Mouse (Mus musculus) forebrain, postnatal 0 days (tissue): ENCODE measurements around the gene Gng4. TPM values are rescaled to one million over a fixed set of nuclear protein-coding genes. Genes with fewer than 3 reads are reported as not detected.
A peak's percentile ranks its signal among the peaks of the same experiment; 100 is the strongest.
"Not testable (repeated sequence)": the region's sequence is repeated elsewhere in the genome, so short reads cannot be mapped to it uniquely, and the experiment has no call there.

Experiments used
- ATAC-seq: fragments of 200-750 bp; cut with Nextera tagmentation; 2 replicates; pipeline ENCODE4 v1.8.0; 2017; ENCODE audit warnings: mild to moderate bottlenecking, moderate library complexity
- DNase-seq: peaks from one replicate; pipeline ENCODE4 v3.0.0-alpha.2; 2015
- H3K27ac ChIP-seq: fragments of 300-500 bp; sonication (generic); 2 replicates; pipeline ENCODE4 v1.5.1; 2014; ENCODE audit warnings: low read depth, mild to moderate bottlenecking, antibody characterized with exemption, low read length, moderate library complexity, mixed read lengths
- H3K27me3 ChIP-seq: fragments of 300-500 bp; sonication (generic); 2 replicates; pipeline ENCODE4 v1.6.1; 2014; ENCODE audit warnings: mild to moderate bottlenecking, low read length, mixed read lengths; ENCODE audit not compliant: insufficient read depth
- H3K36me3 ChIP-seq: fragments of 300-500 bp; sonication (generic); 2 replicates; pipeline ENCODE4 v1.6.1; 2014; ENCODE audit warnings: mild to moderate bottlenecking, moderate library complexity; ENCODE audit not compliant: insufficient read depth
- H3K4me1 ChIP-seq: fragments of 300-500 bp; sonication (generic); 2 replicates; pipeline ENCODE4 v1.6.1; 2014; ENCODE audit warnings: antibody characterized with exemption; ENCODE audit not compliant: insufficient read depth
- H3K4me2 ChIP-seq: fragments of 300-500 bp; sonication (generic); 2 replicates; pipeline ENCODE4 v1.6.1; 2014; ENCODE audit warnings: low read depth, mild to moderate bottlenecking, moderate library complexity
- H3K4me3 ChIP-seq: fragments of 300-500 bp; sonication (generic); 2 replicates; pipeline ENCODE4 v1.5.1; 2014; ENCODE audit warnings: low read depth, low read length, mixed read lengths
- H3K9ac ChIP-seq: fragments of 300-500 bp; sonication (generic); 2 replicates; pipeline ENCODE4 v1.6.1; 2014; ENCODE audit warnings: mild to moderate bottlenecking
- H3K9me3 ChIP-seq: fragments of 300-500 bp; sonication (generic); 2 replicates; pipeline ENCODE4 v1.6.1; 2016; ENCODE audit warnings: low read length
- CTCF ChIP-seq: sonication (generic); IDR thresholded peaks from 2 replicates; pipeline ENCODE4 v1.5.1; 2016; ENCODE audit warnings: antibody characterized with exemption, control low read depth, low read depth
- WGBS: fragments of 180-500 bp; shearing (Covaris S2); extraction: QIAGEN DNeasy Blood & Tissue Kit; methylation state at CpG from one replicate; pipeline ENCODE4 v1.1.7; 2014; 5-methylcytosine and 5-hydroxymethylcytosine counted together
- polyA plus RNA-seq: library from polyadenylated mRNA; unstranded; fragments of >200 nt; fragmentation: Nextera tagmentation; extraction: Ambion mirVana; gene quantifications from 2 replicates; pipeline ENCODE4 v1.2.1, GENCODE M21; 2015
- total RNA-seq: library from RNA; depleted of rRNA; stranded (reverse); fragments of >200 nt; gene quantifications from 2 replicates; pipeline ENCODE4 v1.2.3, GENCODE M21; 2014

The Gng4 gene
- total and polyA plus RNA-seq, 2 experiments from 2014 or later, result 91.4 to 114 TPM

- ATAC-seq (no peak), DNase-seq (no peak)
- Histone ChIP-seq H3K4me1 (no peaks in the 10 kb centered on the region), H3K4me3 (no peak overlapping the region), H3K27ac (no peak overlapping the region), H3K4me2 (no peak overlapping the region), H3K9ac (no peak overlapping the region), H3K36me3 (no peaks in the 10 kb centered on the region), H3K27me3 (no peaks in the 10 kb centered on the region), H3K9me3 (no peaks in the 10 kb centered on the region)
- 94% methylated on average over 3 of the region's 3 CpGs for WGBS
- TF ChIP-seq CTCF, result no peak
Observed at GRCm38 (mm10) chr13:13791981-13792380, 8.1 kb downstream of the Gng4 start.

- Histone ChIP-seq H3K4me2 (no peak overlapping the region), H3K9me3 (no peaks in the 10 kb centered on the region)
Observed at GRCm38 (mm10) chr13:13795166-13795832, 11.4 kb downstream of the Gng4 start.

GRCm38 (mm10) chr13:13796082-13796481 is 12.2 kb downstream of the Gng4 start:
- DNase-seq (no peak), ATAC-seq (no peak)
- no peaks in the 10 kb centered on the region for H3K4me1 ChIP-seq
- no peaks in the 10 kb centered on the region for H3K9me3 ChIP-seq
- H3K27me3 ChIP-seq, result no peaks in the 10 kb centered on the region
- H3K4me3 ChIP-seq, result no peak overlapping the region
- no peaks in the 10 kb centered on the region for H3K36me3 ChIP-seq
- 90% methylated on average over 1 of the region's 1 CpGs for WGBS
- no peak for TF ChIP-seq CTCF
- no peak overlapping the region for H3K9ac ChIP-seq
- H3K27ac ChIP-seq, result no peak overlapping the region
- H3K4me2 ChIP-seq, result no peak overlapping the region

More at GRCm38 (mm10) chr13:13795166-13795832, 11.4 kb downstream of the Gng4 start:
- Histone ChIP-seq H3K9ac (no peak overlapping the region), H3K36me3 (no peaks in the 10 kb centered on the region), H3K4me3 (no peak overlapping the region), H3K27me3 (no peaks in the 10 kb centered on the region), H3K4me1 (no peaks in the 10 kb centered on the region), H3K27ac (no peak overlapping the region)
- no peak for TF ChIP-seq CTCF
- DNase-seq (no peak), ATAC-seq (no peak)
- 19% methylated on average over 5 of the region's 5 CpGs for WGBS

- not testable (repeated sequence) for H3K9ac ChIP-seq, ATAC-seq, H3K36me3 ChIP-seq, H3K9me3 ChIP-seq, H3K4me2 ChIP-seq, H3K4me1 ChIP-seq, H3K27ac ChIP-seq, DNase-seq, H3K27me3 ChIP-seq, H3K4me3 ChIP-seq
- WGBS, result 93% methylated on average over 12 of the region's 12 CpGs
Observed at GRCm38 (mm10) chr13:13797816-13798215, 14.0 kb downstream of the Gng4 start.

- Histone ChIP-seq H3K27me3 (no peaks in the 10 kb centered on the region), H3K4me1 (no peaks in the 10 kb centered on the region), H3K9me3 (no peaks in the 10 kb centered on the region), H3K9ac (no peak overlapping the region), H3K27ac (no peak overlapping the region), H3K4me2 (no peak overlapping the region), H3K36me3 (no peaks in the 10 kb centered on the region), H3K4me3 (no peak overlapping the region)
- 75% methylated on average over 8 of the region's 8 CpGs for WGBS
- ATAC-seq, result peak; percentile 40
- TF ChIP-seq CTCF, result no peak
- DNase-seq, result no peak
Observed at GRCm38 (mm10) chr13:13798775-13799174, 14.9 kb downstream of the Gng4 start.

GRCm38 (mm10) chr13:13808337-13809132 is 24.7 kb downstream of the Gng4 start:
- peak; percentile 43 for DNase-seq
- TF ChIP-seq CTCF, result no peak
- H3K9me3 ChIP-seq, result no peaks in the 10 kb centered on the region
- H3K4me2 ChIP-seq, result no peak overlapping the region
- H3K4me1 ChIP-seq, result no peaks in the 10 kb centered on the region
- H3K27me3 ChIP-seq, result no peaks in the 10 kb centered on the region
- H3K27ac ChIP-seq, result no peak overlapping the region
- no peak overlapping the region for H3K9ac ChIP-seq
- WGBS, result 35% methylated on average over 11 of the region's 11 CpGs
- no peaks in the 10 kb centered on the region for H3K36me3 ChIP-seq
- peak; percentile 67 for ATAC-seq
- no peak overlapping the region for H3K4me3 ChIP-seq

- ATAC-seq (no peak), DNase-seq (no peak)
- Histone ChIP-seq H3K27ac (no peak overlapping the region), H3K27me3 (no peaks in the 10 kb centered on the region), H3K9me3 (no peaks in the 10 kb centered on the region), H3K9ac (no peak overlapping the region), H3K36me3 (no peaks in the 10 kb centered on the region), H3K4me1 (no peaks in the 10 kb centered on the region), H3K4me2 (no peak overlapping the region), H3K4me3 (no peak overlapping the region)
- TF ChIP-seq CTCF, result no peak
- WGBS, result 85% methylated on average over 7 of the region's 7 CpGs
Observed at GRCm38 (mm10) chr13:13810885-13811284, 27.0 kb downstream of the Gng4 start.
